13 mouse cellular contexts compared by ENCODE assay signal in the genomic region with DNA sequence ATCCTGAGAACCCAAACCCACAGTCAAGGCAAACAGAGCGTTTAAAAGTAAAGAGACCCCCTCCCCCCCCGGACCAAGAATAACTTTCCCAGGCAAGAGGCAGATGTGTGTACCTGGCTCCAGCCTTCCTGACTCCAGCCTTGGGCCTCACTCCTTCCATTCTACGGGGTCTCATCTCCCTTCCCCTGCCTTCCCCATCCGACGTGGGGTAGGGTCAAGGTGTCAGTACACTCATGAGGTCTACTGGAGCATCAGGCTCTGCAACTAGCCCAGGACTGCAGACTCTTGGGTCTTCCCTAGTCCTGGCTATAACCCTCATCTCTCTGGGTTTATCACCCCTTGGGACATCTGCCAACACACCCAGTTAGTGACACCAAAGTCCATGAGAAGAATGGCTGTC. TPM values are rescaled to one million over a fixed set of nuclear protein-coding genes. Genes with fewer than 3 reads are reported as not detected.
DNase-seq lines count a peak whose midpoint lies in the region; ATAC-seq and TF ChIP-seq lines count a peak whose summit lies in the region.
"Had no signal": no experiment of that assay in that cellular context is flagged by ENCODE, and none has a peak within 500 bp of the region (broad histone marks: within the 10 kb centered on the region; RNA-seq: fewer than 3 reads in every experiment).

No protein-coding gene starts in this region.

- no peaks in the 10 kb centered on the region for H3K9me3 ChIP-seq in heart, embryonic 15.5 days (replicated peaks)
- no peaks in the 10 kb centered on the region for H3K9me3 ChIP-seq in midbrain, embryonic 11.5 days (ENCODE audit: control insufficient read depth, low read length)
- no peaks in the 10 kb centered on the region for H3K9me3 ChIP-seq in midbrain, postnatal 0 days (ENCODE audit: low read length)
- H3K9me3 ChIP-seq in liver, embryonic 15.5 days (replicated peaks) = no peaks in the 10 kb centered on the region
- H3K9me3 ChIP-seq: limb, embryonic 13.5 days had no signal

- 73% methylated on average over 5 of the region's 5 CpGs for WGBS in heart, embryonic 15.5 days
- WGBS in midbrain, embryonic 11.5 days = 87% methylated on average over 5 of the region's 5 CpGs
- WGBS in midbrain, postnatal 0 days = 84% methylated on average over 5 of the region's 5 CpGs
- 45% methylated on average over 5 of the region's 5 CpGs for WGBS in bone marrow, adult 2 months
- 51% methylated on average over 5 of the region's 5 CpGs for WGBS in liver, embryonic 15.5 days (ENCODE audit: insufficient replicate concordance)

- no peak overlapping the region for H3K9ac ChIP-seq in heart, embryonic 15.5 days
- H3K9ac ChIP-seq in midbrain, embryonic 11.5 days (ENCODE audit: low read length) = no peak overlapping the region
- no peak overlapping the region for H3K9ac ChIP-seq in midbrain, postnatal 0 days (replicated peaks; ENCODE audit: low read length, poor library complexity, severe bottlenecking)
- H3K9ac ChIP-seq in liver, embryonic 15.5 days = no peak overlapping the region
- H3K9ac ChIP-seq: limb, embryonic 13.5 days had no signal

- no peaks in the 10 kb centered on the region for H3K36me3 ChIP-seq in heart, embryonic 15.5 days
- H3K36me3 ChIP-seq in midbrain, embryonic 11.5 days (ENCODE audit: control insufficient read depth, insufficient read depth, low read length) = no peaks in the 10 kb centered on the region
- no peaks in the 10 kb centered on the region for H3K36me3 ChIP-seq in midbrain, postnatal 0 days (ENCODE audit: insufficient read depth, low read length)
- H3K36me3 ChIP-seq in liver, embryonic 15.5 days (replicated peaks) = no peaks in the 10 kb centered on the region
- H3K36me3 ChIP-seq: limb, embryonic 13.5 days had no signal

- peak overlapping the region; percentile 46; the same call in 1 of the 2 replicates for H3K4me2 ChIP-seq in heart, embryonic 15.5 days
- no peak overlapping the region for H3K4me2 ChIP-seq in midbrain, embryonic 11.5 days
- H3K4me2 ChIP-seq in midbrain, postnatal 0 days (ENCODE audit: low read depth, low read length, poor library complexity, severe bottlenecking) = no peak overlapping the region
- peak overlapping the region; percentile 27; the same call in 1 of the 2 replicates for H3K4me2 ChIP-seq in liver, embryonic 15.5 days

- H3K27ac ChIP-seq in heart, embryonic 15.5 days = no peak overlapping the region
- H3K27ac ChIP-seq in midbrain, embryonic 11.5 days (ENCODE audit: low read depth, low read length) = no peak overlapping the region
- no peak overlapping the region for H3K27ac ChIP-seq in midbrain, postnatal 0 days (ENCODE audit: low read depth, low read length)
- peak overlapping the region; percentile 54 for H3K27ac ChIP-seq in bone marrow, adult 2 months (ENCODE audit: control insufficient read depth, insufficient read depth, low read depth, low read length, poor library complexity)
- no peak overlapping the region for H3K27ac ChIP-seq in liver, embryonic 15.5 days (replicated peaks)
- H3K27ac ChIP-seq: left cerebral cortex, adult 2 months; limb, embryonic 13.5 days had no signal

- intact Hi-C loops in heart, postnatal 36 days (cut with DNase I) = no loop called here

- TF ChIP-seq CTCF in midbrain, postnatal 0 days (IDR thresholded peaks at IDR 0.05) = no peak
- TF ChIP-seq CTCF in bone marrow, adult 2 months (IDR thresholded peaks at IDR 0.05; ENCODE audit: control insufficient read depth, insufficient read depth, low read length) = no peak

- ATAC-seq in heart, embryonic 15.5 days (replicated peaks; ENCODE audit: insufficient number of reproducible peaks, insufficient read depth, low FRiP score, low read depth) = no peak
- ATAC-seq in midbrain, embryonic 11.5 days (ENCODE audit: low FRiP score) = peak; percentile 15; the same call in 1 of the 2 replicates
- ATAC-seq in midbrain, postnatal 0 days (ENCODE audit: low FRiP score) = no peak
- no peak for ATAC-seq in liver, embryonic 15.5 days (ENCODE audit: insufficient read depth)

- no peak for TF ChIP-seq POLR2A in bone marrow, adult 2 months (IDR thresholded peaks at IDR 0.05; ENCODE audit: borderline replicate concordance, control insufficient read depth, low read depth, low read length)

- H3K4me1 ChIP-seq in heart, embryonic 15.5 days (replicated peaks) = peaks cover 8% of the 10 kb centered on the region
- peaks cover 2% of the 10 kb centered on the region; the same call in 1 of the 2 replicates for H3K4me1 ChIP-seq in midbrain, embryonic 11.5 days (ENCODE audit: control insufficient read depth, insufficient read depth, low read length)
- no peaks in the 10 kb centered on the region for H3K4me1 ChIP-seq in midbrain, postnatal 0 days (ENCODE audit: insufficient read depth, low read length)
- peaks cover 6% of the 10 kb centered on the region; the same call in 1 of the 2 replicates for H3K4me1 ChIP-seq in bone marrow, adult 2 months (ENCODE audit: control insufficient read depth, insufficient read depth, low read length)
- peaks cover 7% of the 10 kb centered on the region for H3K4me1 ChIP-seq in liver, embryonic 15.5 days (replicated peaks)

- no peak overlapping the region for H3K4me3 ChIP-seq in heart, embryonic 15.5 days
- H3K4me3 ChIP-seq in midbrain, embryonic 11.5 days (ENCODE audit: low read depth, low read length) = no peak overlapping the region
- H3K4me3 ChIP-seq in midbrain, postnatal 0 days (ENCODE audit: low read depth, low read length) = no peak overlapping the region
- peak overlapping the region; percentile 61 for H3K4me3 ChIP-seq in bone marrow, adult 2 months (replicated peaks; ENCODE audit: control insufficient read depth, low read depth, low read length)
- H3K4me3 ChIP-seq in liver, embryonic 15.5 days (replicated peaks) = no peak overlapping the region
- H3K4me3 ChIP-seq: limb, embryonic 13.5 days had no signal

- no peak for DNase-seq in heart, postnatal 36 days
- DNase-seq in midbrain, embryonic 11.5 days (ENCODE audit: low spot score, missing footprints) = no peak
- no peak for DNase-seq in midbrain, postnatal 0 days (ENCODE audit: low spot score)
- no peak for DNase-seq in Muller cell, postnatal 12 days (ENCODE audit: inconsistent ontology term)

- H3K27me3 ChIP-seq in heart, embryonic 15.5 days = no peaks in the 10 kb centered on the region
- H3K27me3 ChIP-seq in midbrain, embryonic 11.5 days (ENCODE audit: control insufficient read depth, insufficient read depth, low read length) = no peaks in the 10 kb centered on the region
- no peaks in the 10 kb centered on the region for H3K27me3 ChIP-seq in midbrain, postnatal 0 days (ENCODE audit: insufficient read depth, low read length)
- no peaks in the 10 kb centered on the region for H3K27me3 ChIP-seq in liver, embryonic 15.5 days
- H3K27me3 ChIP-seq: limb, embryonic 13.5 days had no signal

RNA-seq across cellular contexts. Expression of a gene that starts 5.7 kb away (rescaled TPM):
- polyA plus RNA-seq in heart, embryonic 15.5 days (2015; fragmentation: Nextera tagmentation; extraction: Ambion mirVana) = not detected in 2 replicates
- not detected for total RNA-seq in heart, postnatal 36 days (2021)
- polyA plus RNA-seq in midbrain, embryonic 11.5 days (2014; fragmentation: Nextera tagmentation; extraction: Ambion mirVana) = not detected in 2 replicates
- total RNA-seq in midbrain, postnatal 0 days (2014; rRNA removed) = not detected in 2 replicates
- polyA plus RNA-seq in midbrain, postnatal 0 days (2015; fragmentation: Nextera tagmentation; extraction: Ambion mirVana) = not detected in 2 replicates
- not detected in 2 replicates for polyA plus RNA-seq in bone marrow, adult 2 months (2011; ENCODE audit: insufficient read depth, insufficient read length, low replicate concordance, missing spikeins)
- polyA plus RNA-seq in liver, embryonic 15.5 days (2015; fragmentation: Nextera tagmentation; extraction: Ambion mirVana) = not detected in 2 replicates
- total RNA-seq: common myeloid progenitor, adult 5-6 weeks; heart, adult 8-10 months; left cerebral cortex, adult 2 months had no signal
- polyA plus RNA-seq: limb, embryonic 13.5 days had no signal

RNA-seq across cellular contexts. Expression of a gene that starts 12.8 kb away (rescaled TPM):
- not detected in 2 replicates for polyA plus RNA-seq in heart, embryonic 15.5 days (2015; fragmentation: Nextera tagmentation; extraction: Ambion mirVana)
- total RNA-seq in heart, postnatal 36 days (2021) = not detected
- not detected in 2 replicates for polyA plus RNA-seq in midbrain, embryonic 11.5 days (2014; fragmentation: Nextera tagmentation; extraction: Ambion mirVana)
- not detected in 2 replicates for total RNA-seq in midbrain, postnatal 0 days (2014; rRNA removed)
- 0.09 TPM in 1 of 2 replicates, not detected in the other for polyA plus RNA-seq in midbrain, postnatal 0 days (2015; fragmentation: Nextera tagmentation; extraction: Ambion mirVana)
- polyA plus RNA-seq in bone marrow, adult 2 months (2011; ENCODE audit: insufficient read depth, insufficient read length, low replicate concordance, missing spikeins) = not detected in 2 replicates
- polyA plus RNA-seq in liver, embryonic 15.5 days (2015; fragmentation: Nextera tagmentation; extraction: Ambion mirVana) = not detected in 2 replicates
- total RNA-seq: adrenal gland, adult 8-10 months; common myeloid progenitor, adult 5-6 weeks; heart, adult 8-10 months; left cerebral cortex, adult 2 months had no signal
- polyA plus RNA-seq: embryonic facial prominence, embryonic 14.5 days; limb, embryonic 13.5 days had no signal

RNA-seq across cellular contexts. Expression of a gene that starts 31.1 kb away (rescaled TPM):
- polyA plus RNA-seq in heart, embryonic 15.5 days (2015; fragmentation: Nextera tagmentation; extraction: Ambion mirVana) = 15.3 and 17.0 TPM in 2 replicates
- 1 to 10 TPM; 6.3 to 6.5 TPM for total RNA-seq in heart, postnatal 36 days (2021)
- polyA plus RNA-seq in midbrain, embryonic 11.5 days (2014; fragmentation: Nextera tagmentation; extraction: Ambion mirVana) = 20.0 and 22.5 TPM in 2 replicates
- 6.5 and 6.7 TPM in 2 replicates for total RNA-seq in midbrain, postnatal 0 days (2014; rRNA removed)
- 13.1 and 13.5 TPM in 2 replicates for polyA plus RNA-seq in midbrain, postnatal 0 days (2015; fragmentation: Nextera tagmentation; extraction: Ambion mirVana)
- polyA plus RNA-seq in bone marrow, adult 2 months (2011; ENCODE audit: insufficient read depth, insufficient read length, low replicate concordance, missing spikeins) = 4.4 and 5.8 TPM in 2 replicates
- 11.6 and 13.7 TPM in 2 replicates for polyA plus RNA-seq in liver, embryonic 15.5 days (2015; fragmentation: Nextera tagmentation; extraction: Ambion mirVana)

RNA-seq across cellular contexts. Expression of a gene that starts 37.6 kb away (rescaled TPM):
- not detected in 2 replicates for polyA plus RNA-seq in heart, embryonic 15.5 days (2015; fragmentation: Nextera tagmentation; extraction: Ambion mirVana)
- total RNA-seq in heart, postnatal 36 days (2021) = not detected
- polyA plus RNA-seq in midbrain, embryonic 11.5 days (2014; fragmentation: Nextera tagmentation; extraction: Ambion mirVana) = not detected in 2 replicates
- total RNA-seq in midbrain, postnatal 0 days (2014; rRNA removed) = not detected in 2 replicates
- polyA plus RNA-seq in midbrain, postnatal 0 days (2015; fragmentation: Nextera tagmentation; extraction: Ambion mirVana) = not detected in 2 replicates
- polyA plus RNA-seq in bone marrow, adult 2 months (2011; ENCODE audit: insufficient read depth, insufficient read length, low replicate concordance, missing spikeins) = not detected in 2 replicates
- 0.08 TPM in 1 of 2 replicates, not detected in the other for polyA plus RNA-seq in liver, embryonic 15.5 days (2015; fragmentation: Nextera tagmentation; extraction: Ambion mirVana)
- total RNA-seq: adrenal gland, adult 8-10 months; common myeloid progenitor, adult 5-6 weeks; heart, adult 8-10 months; left cerebral cortex, adult 2 months had no signal
- polyA plus RNA-seq: embryonic facial prominence, embryonic 14.5 days; limb, embryonic 13.5 days had no signal

RNA-seq across cellular contexts. Expression of a gene that starts 43.2 kb away (rescaled TPM):
- polyA plus RNA-seq in heart, embryonic 15.5 days (2015; fragmentation: Nextera tagmentation; extraction: Ambion mirVana) = 0.06 and 0.25 TPM in 2 replicates
- under 1 TPM in 1 of 2 experiments, not detected in 1; 0.14 TPM for total RNA-seq in heart, postnatal 36 days (2021)
- 0.05 and 0.12 TPM in 2 replicates for polyA plus RNA-seq in midbrain, embryonic 11.5 days (2014; fragmentation: Nextera tagmentation; extraction: Ambion mirVana)
- total RNA-seq in midbrain, postnatal 0 days (2014; rRNA removed) = 1.0 and 1.4 TPM in 2 replicates
- polyA plus RNA-seq in midbrain, postnatal 0 days (2015; fragmentation: Nextera tagmentation; extraction: Ambion mirVana) = 0.09 and 0.16 TPM in 2 replicates
- not detected in 2 replicates for polyA plus RNA-seq in bone marrow, adult 2 months (2011; ENCODE audit: insufficient read depth, insufficient read length, low replicate concordance, missing spikeins)
- polyA plus RNA-seq in liver, embryonic 15.5 days (2015; fragmentation: Nextera tagmentation; extraction: Ambion mirVana) = not detected in 2 replicates

Comparison
In these comparisons a context has a peak if more than half of its experiments do, and no peak if none do; other contexts are left out.
1. H3K4me2 ChIP-seq: peak in heart, embryonic 15.5 days (single experiment) and liver, embryonic 15.5 days (single experiment); none in midbrain, embryonic 11.5 days (single experiment) and midbrain, postnatal 0 days (single experiment).